Mouse (Mus musculus) spleen, postnatal 10 days (tissue): Measurements from ENCODE around the gene Sh3bgrl2.

Source experiments
- DNase-seq, 2 experiments: peaks; one replicate each; pipeline ENCODE4 v3.0.0; 2021 to 2022; ENCODE audit warnings: low spot score in 2 of 2

Sh3bgrl2 gene

GRCm38 (mm10) chr9:83686511-83687100 lies 138.5 kb downstream of the Sh3bgrl2 start:
- no peak for DNase-seq

GRCm38 (mm10) chr9:83687904-83688303 lies 139.8 kb downstream of the Sh3bgrl2 start:
- DNase-seq = no peak
